Mouse (Mus musculus) spleen, adult 2 months (tissue): Measurements from ENCODE around the gene Gm20489.

Experiments
- CTCF ChIP-seq: fragments of 200-500 bp; IDR thresholded peaks from 2 replicates; pipeline ENCODE4 v1.5.1; 2011; ENCODE audit warnings: mild to moderate bottlenecking, inconsistent platforms; ENCODE audit not compliant: insufficient read depth, insufficient read length, insufficient replicate concordance; ENCODE audit errors: extremely low read depth
- POLR2A ChIP-seq: fragments of 200-500 bp; IDR thresholded peaks from 2 replicates; pipeline ENCODE4 v1.6.1; 2011; ENCODE audit warnings: low read depth, low read length, inconsistent platforms

- TF ChIP-seq CTCF (no peak), POLR2A (no peak)
Measured at GRCm38 (mm10) chrX:101304646-101305045, 35.8 kb upstream of the Gm20489 start.
